Mouse (Mus musculus) CH12.LX (cell line): ENCODE results near the gene Polr3c. TPM values are rescaled to one million over a fixed set of nuclear protein-coding genes. Genes with fewer than 3 reads are reported as not detected.

Experiments
- DNase-seq: peaks from one replicate; pipeline ENCODE4 v3.0.0-alpha.2; 2013; ENCODE audit errors: extremely low read depth
- H3K27ac ChIP-seq: 2 replicates; pipeline ENCODE4 v1.5.1; 2012; ENCODE audit warnings: low read depth, mild to moderate bottlenecking, control low read depth, moderate library complexity; ENCODE audit not compliant: insufficient read depth
- H3K27me3 ChIP-seq: replicated peaks from 2 replicates; pipeline ENCODE3; 2012; ENCODE audit warnings: inconsistent platforms
- H3K36me3 ChIP-seq, 2 experiments: replicated peaks in 1 of 2; 2 replicates each; pipeline versions ENCODE3 to v1.6.1; 2012; ENCODE audit warnings: inconsistent platforms in 1 of 2, low read length in 1 of 2, mild to moderate bottlenecking in 1 of 2, mixed read lengths in 1 of 2, moderate library complexity in 1 of 2; ENCODE audit not compliant: control insufficient read depth in 1 of 2, insufficient read depth in 1 of 2
- H3K4me1 ChIP-seq, 2 experiments: 2 replicates each; pipeline ENCODE4 v1.6.1; 2012; ENCODE audit warnings: inconsistent platforms in 1 of 2, moderate library complexity in 1 of 2; ENCODE audit not compliant: insufficient read depth in 2 of 2, control insufficient read depth in 1 of 2
- H3K4me2 ChIP-seq: 2 replicates; pipeline ENCODE4 v1.6.1; 2012; ENCODE audit warnings: low read depth, mild to moderate bottlenecking, control low read depth; ENCODE audit not compliant: poor library complexity, insufficient read depth, severe bottlenecking
- H3K4me3 ChIP-seq, 3 experiments: fragments of 150-350 bp in 1 of 3; sonication (generic) in 1 of 3; replicated peaks in 1 of 3; 2 replicates each; pipeline versions ENCODE3 to v1.5.1; 2011 to 2012; ENCODE audit warnings: low read depth in 2 of 3, low read length in 2 of 3, mild to moderate bottlenecking in 2 of 3, moderate library complexity in 2 of 3, control low read depth in 1 of 3, improper control_type of control experiment in 1 of 3, inconsistent platforms in 1 of 3, mixed read lengths in 1 of 3; ENCODE audit not compliant: poor library complexity in 1 of 3
- H3K79me2 ChIP-seq: replicated peaks from 2 replicates; pipeline ENCODE4 v1.6.1; 2012; ENCODE audit warnings: mild to moderate bottlenecking, moderate library complexity; ENCODE audit not compliant: control insufficient read depth, poor library complexity, insufficient read depth, severe bottlenecking; ENCODE audit errors: extremely low read depth
- H3K9ac ChIP-seq: 2 replicates; pipeline ENCODE4 v1.6.1; 2012; ENCODE audit warnings: low read depth, mild to moderate bottlenecking, control low read depth, moderate library complexity; ENCODE audit not compliant: insufficient read depth
- H3K9me3 ChIP-seq: replicated peaks from 2 replicates; pipeline ENCODE3; 2012; ENCODE audit warnings: low read length, inconsistent platforms, mixed read lengths
- BHLHE40 ChIP-seq: IDR thresholded peaks from 2 replicates; pipeline ENCODE4 v1.6.1; 2011; ENCODE audit warnings: mild to moderate bottlenecking, low read depth, low read length, improper control_type of control experiment
- EP300 ChIP-seq: IDR thresholded peaks from 2 replicates; pipeline ENCODE4 v1.6.1; 2011; ENCODE audit warnings: low read length, improper control_type of control experiment
- ETS1 ChIP-seq: conservative IDR thresholded peaks from 2 replicates; pipeline ENCODE4 v1.6.1; 2012; ENCODE audit warnings: low read depth, mild to moderate bottlenecking, inconsistent platforms, low read length, improper control_type of control experiment, moderate library complexity
- IRF4 ChIP-seq: IDR thresholded peaks from 2 replicates; pipeline ENCODE4 v1.6.1; 2014; ENCODE audit warnings: low read depth, mild to moderate bottlenecking, inconsistent platforms, low read length, improper control_type of control experiment
- KAT2A ChIP-seq: IDR thresholded peaks from 2 replicates; pipeline ENCODE4 v1.6.1; 2012; ENCODE audit warnings: low read length, improper control_type of control experiment, inconsistent platforms; ENCODE audit not compliant: insufficient replicate concordance
- MAX ChIP-seq: IDR thresholded peaks from 2 replicates; pipeline ENCODE4 v1.6.1; 2011; ENCODE audit warnings: low read length, improper control_type of control experiment
- MEF2A ChIP-seq: IDR thresholded peaks from 2 replicates; pipeline ENCODE4 v1.6.1; 2014; ENCODE audit warnings: low read depth, mild to moderate bottlenecking, inconsistent platforms, low read length, improper control_type of control experiment, borderline replicate concordance
- MXI1 ChIP-seq: IDR thresholded peaks from 2 replicates; pipeline ENCODE4 v1.6.1; 2011; ENCODE audit warnings: mild to moderate bottlenecking, low read depth, low read length, improper control_type of control experiment
- MYC ChIP-seq: IDR thresholded peaks from 2 replicates; pipeline ENCODE4 v1.6.1; 2011; ENCODE audit warnings: low read depth, mild to moderate bottlenecking, improper control_type of control experiment, low read length
- RAD21 ChIP-seq: IDR thresholded peaks from 2 replicates; pipeline ENCODE4 v1.6.1; 2011; ENCODE audit warnings: low read depth, mild to moderate bottlenecking, low read length, improper control_type of control experiment, moderate library complexity
- RCOR1 ChIP-seq: conservative IDR thresholded peaks from 2 replicates; pipeline ENCODE4 v1.6.1; 2012; ENCODE audit warnings: low read depth, mild to moderate bottlenecking, inconsistent platforms, low read length, improper control_type of control experiment
- TCF12 ChIP-seq: IDR thresholded peaks from 2 replicates; pipeline ENCODE4 v1.6.1; 2014; ENCODE audit warnings: low read depth, mild to moderate bottlenecking, inconsistent platforms, low read length, improper control_type of control experiment
- ZC3H11A ChIP-seq: IDR thresholded peaks from 2 replicates; pipeline ENCODE4 v1.6.1; 2012; ENCODE audit warnings: low read depth, mild to moderate bottlenecking, inconsistent platforms, low read length, improper control_type of control experiment
- ZNF384 ChIP-seq: IDR thresholded peaks from 2 replicates; pipeline ENCODE4 v1.6.1; 2012; ENCODE audit warnings: low read depth, low read length, improper control_type of control experiment, inconsistent platforms
- dilution Hi-C: fragments of 300-500 bp; cut with MboI; formaldehyde crosslinking; loops from 2 replicates; pipeline ENCODE4 v1.14.3; 2020; ENCODE audit warnings: low sequenced_read_pairs; ENCODE audit not compliant: extremely low pct_unique_long_range_greater_than_20kb, extremely low pct_ligation_motif_present
- in situ Hi-C: fragments of 300-500 bp; cut with MboI; formaldehyde crosslinking; loops from 3 replicates; pipeline ENCODE4 v1.14.3; 2019; ENCODE audit warnings: low sequenced_read_pairs, low pct_ligation_motif_present, low pct_unique_long_range_greater_than_20kb, mixed read lengths
- polyA plus RNA-seq: library from polyadenylated mRNA; unstranded; fragments of >175 nt; gene quantifications from 2 replicates; pipeline ENCODE4 v1.2.1, GENCODE M21; 2012; ENCODE audit warnings: low read depth; ENCODE audit not compliant: insufficient read length
- total RNA-seq, 2 experiments: library from RNA; depleted of rRNA; stranded (reverse); fragments of 300-350 nt in 1 of 2; fragments of >200 nt in 1 of 2; gene quantifications; 2 replicates each; pipeline ENCODE4 v1.2.3; 2012 to 2014

Gene Polr3c
- total and polyA plus RNA-seq, 3 experiments: 18.1 to 78.3 (median 34.5) TPM

DNA sequence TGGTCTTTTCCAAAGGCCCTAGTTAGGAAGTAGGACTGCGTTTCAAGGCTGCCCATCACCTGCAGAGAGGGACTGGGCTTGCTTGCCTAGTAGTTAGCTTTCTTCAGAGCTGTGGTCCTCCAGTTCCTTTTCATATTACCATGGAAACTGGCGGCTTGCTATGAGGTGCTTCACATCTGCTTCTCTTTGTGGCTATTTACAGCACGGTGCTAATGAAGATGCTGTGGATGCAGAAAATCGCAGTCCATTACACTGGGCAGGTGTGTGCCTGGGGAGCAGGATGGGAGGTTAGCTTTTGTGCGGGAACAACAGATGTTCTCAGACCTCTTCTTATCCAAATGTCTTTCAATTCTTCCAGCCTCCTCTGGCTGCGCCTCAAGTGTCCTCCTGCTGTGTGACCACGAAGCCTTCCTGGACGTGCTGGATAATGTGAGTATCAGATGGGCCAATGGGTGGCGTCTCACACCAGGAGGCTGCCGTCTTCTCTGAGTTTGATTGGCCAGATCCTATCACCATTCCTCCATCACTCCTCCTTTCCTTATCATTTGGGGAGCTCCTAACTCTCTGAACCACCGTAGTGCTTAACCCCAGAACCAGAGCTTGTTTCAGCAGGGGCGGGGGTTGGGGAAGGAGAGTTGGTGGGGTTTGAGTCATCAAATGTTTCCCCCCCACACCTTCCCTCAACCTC lies 47.0 kb downstream of the Polr3c start:
- no peak for TF ChIP-seq ZNF384
- TF ChIP-seq MYC: no peak
- no peak for TF ChIP-seq ZC3H11A
- TF ChIP-seq TCF12: peak; percentile 39; the same call in 1 of the 2 replicates
- TF ChIP-seq ETS1: 0 out of 2 replicates have a peak, but pooled peaks have one; percentile 23
- TF ChIP-seq MEF2A: peak; percentile 40; the same call in 1 of the 2 replicates
- TF ChIP-seq KAT2A: no peak
- TF ChIP-seq MAX: no peak
- DNase-seq: peak; percentile 57
- Histone ChIP-seq H3K27me3 (no peaks in the 10 kb centered on the region), H3K36me3 (peaks cover 3 to 5% of the 10 kb centered on the region in 2 experiments), H3K9me3 (no peaks in the 10 kb centered on the region), H3K27ac (no peak overlapping the region), H3K9ac (no peak overlapping the region), H3K79me2 (no peaks in the 10 kb centered on the region), H3K4me3 (no peak overlapping the region), H3K4me1 (peaks cover 45 to 84% of the 10 kb centered on the region in 2 experiments), H3K4me2 (no peak overlapping the region)
- in situ Hi-C loops (no loop called here), dilution Hi-C loops (no loop called here)

DNA sequence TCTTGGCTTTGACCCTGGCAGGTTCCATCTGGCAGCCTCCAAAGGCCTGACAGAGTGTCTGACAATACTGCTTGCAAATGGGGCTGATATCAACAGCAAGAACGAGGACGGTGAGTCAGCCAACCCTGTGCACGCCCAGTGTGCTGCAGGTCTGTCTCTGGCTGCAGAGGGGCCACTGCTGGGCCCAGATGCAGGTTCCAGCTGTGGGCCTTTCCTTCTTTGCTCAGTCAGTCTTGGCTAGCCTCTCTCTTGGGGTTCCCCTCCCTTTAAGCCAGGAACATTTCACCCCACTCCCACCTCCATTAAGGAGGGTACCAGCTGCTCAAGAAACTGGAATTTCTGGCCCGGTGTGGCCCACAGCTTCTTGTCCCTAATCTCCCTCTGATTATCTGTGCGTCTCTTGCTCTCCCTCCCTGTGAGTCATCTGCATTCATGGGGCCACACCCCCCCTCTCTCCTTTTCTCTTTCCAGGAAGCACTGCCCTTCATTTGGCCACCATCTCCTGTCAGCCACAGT lies 48.2 kb downstream of the Polr3c start:
- Histone ChIP-seq H3K4me3 (no peak overlapping the region), H3K79me2 (no peaks in the 10 kb centered on the region), H3K4me1 (peaks cover 41 to 84% of the 10 kb centered on the region in 2 experiments), H3K36me3 (peaks cover 0 to 3% of the 10 kb centered on the region in 2 experiments), H3K9ac (no peak overlapping the region; the same call in 1 of the 2 replicates), H3K9me3 (no peaks in the 10 kb centered on the region), H3K4me2 (no peak overlapping the region), H3K27me3 (no peaks in the 10 kb centered on the region), H3K27ac (peak overlapping the region; percentile 31; the same call in 1 of the 2 replicates)
- no peak for DNase-seq
- TF ChIP-seq RCOR1: no peak
- TF ChIP-seq IRF4: peak; percentile 26; the same call in 1 of the 2 replicates
- no peak for TF ChIP-seq MXI1
- TF ChIP-seq EP300: peak; percentile 39; the same call in 1 of the 2 replicates
- no peak for TF ChIP-seq MAX
- TF ChIP-seq TCF12: peak; percentile 44; the same call in 1 of the 2 replicates
- TF ChIP-seq BHLHE40: peak; percentile 25; the same call in 1 of the 2 replicates
- no peak for TF ChIP-seq RAD21
- no peak for TF ChIP-seq ZC3H11A
- in situ Hi-C loops: no loop called here
- dilution Hi-C loops: no loop called here
